Mouse (Mus musculus): ENCODE results near the gene Odf4. TPM values are rescaled to one million over a fixed set of nuclear protein-coding genes. Genes with fewer than 3 reads are reported as not detected.

Gene Odf4
- polyA plus RNA-seq, 1 experiment from 2014 or later, result not detected

DNA sequence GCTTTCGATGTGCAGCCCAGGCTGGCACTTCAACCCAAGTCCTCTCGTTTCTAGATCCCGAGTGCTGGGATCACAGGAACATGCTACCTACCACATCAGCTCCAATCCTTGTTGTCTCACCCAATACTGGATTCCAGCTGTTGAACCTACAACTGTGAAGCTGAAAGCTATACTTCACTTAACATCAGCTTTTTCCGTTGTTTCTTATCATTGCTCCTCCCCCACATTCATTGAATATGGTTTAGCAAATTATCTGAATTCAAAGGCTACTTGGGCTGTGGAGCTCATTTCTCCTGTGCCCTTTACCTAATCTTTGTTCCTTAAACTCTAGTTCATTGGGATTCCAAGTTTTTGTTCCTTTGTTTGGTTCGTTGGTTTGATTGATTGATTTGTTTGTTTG lies 48.1 kb downstream of the Odf4 start:
- H3K4me3 ChIP-seq, result no peak overlapping the region
- H3K36me3 ChIP-seq (replicated peaks), result no peaks in the 10 kb centered on the region
- H3K27me3 ChIP-seq (ENCODE audit: poor library complexity, severe bottlenecking), result no peaks in the 10 kb centered on the region
- no peak overlapping the region for H3K27ac ChIP-seq
- H3K4me1 ChIP-seq, result no peaks in the 10 kb centered on the region
- no peaks in the 10 kb centered on the region for H3K9me3 ChIP-seq
- 90% methylated on average over 5 of the region's 5 CpGs for WGBS
- no peak for DNase-seq (ENCODE audit: extremely low spot score, low spot score)

GRCm38 (mm10) chr11:68874841-68875240 lies 52.0 kb downstream of the Odf4 start:
- peaks cover 5% of the 10 kb centered on the region; the same call in 1 of the 2 replicates for H3K4me1 ChIP-seq
- WGBS, result 0% methylated on average over 2 of the region's 2 CpGs
- no peaks in the 10 kb centered on the region for H3K9me3 ChIP-seq
- no peak overlapping the region for H3K27ac ChIP-seq
- no peak overlapping the region for H3K4me3 ChIP-seq
- peak; percentile 45 for DNase-seq (ENCODE audit: extremely low spot score, low spot score)
- no peaks in the 10 kb centered on the region for H3K27me3 ChIP-seq (ENCODE audit: poor library complexity, severe bottlenecking)
- H3K36me3 ChIP-seq (replicated peaks), result no peaks in the 10 kb centered on the region

Other genes with a start within 250 kb of the Odf4 start
- gene Myh10, start 235.5 kb downstream of the Odf4 start, polyA plus RNA-seq (2016; fragmentation: Nextera tagmentation; extraction: Ambion mirVana), result 161 and 167 TPM in 2 replicates
- gene Ndel1, start 55.2 kb downstream of the Odf4 start, polyA plus RNA-seq (2016; fragmentation: Nextera tagmentation; extraction: Ambion mirVana), result 49.4 and 51.3 TPM in 2 replicates
- 0.05 and 0.11 TPM in 2 replicates for gene Rnf222, start 38.5 kb downstream of the Odf4 start, polyA plus RNA-seq (2016; fragmentation: Nextera tagmentation; extraction: Ambion mirVana)
- gene Rpl26, start 25.5 kb downstream of the Odf4 start, polyA plus RNA-seq (2016; fragmentation: Nextera tagmentation; extraction: Ambion mirVana), result 1,077 and 1,081 TPM in 2 replicates
- 6.7 and 6.8 TPM in 2 replicates for gene Arhgef15, start 30.4 kb upstream of the Odf4 start, polyA plus RNA-seq (2016; fragmentation: Nextera tagmentation; extraction: Ambion mirVana)
- gene Slc25a35, start 41.0 kb upstream of the Odf4 start, polyA plus RNA-seq (2016; fragmentation: Nextera tagmentation; extraction: Ambion mirVana), result 1.9 and 2.1 TPM in 2 replicates
- gene Rangrf, start 48.1 kb upstream of the Odf4 start, polyA plus RNA-seq (2016; fragmentation: Nextera tagmentation; extraction: Ambion mirVana), result 90.7 and 97.5 TPM in 2 replicates
- gene Pfas, start 81.4 kb upstream of the Odf4 start, polyA plus RNA-seq (2016; fragmentation: Nextera tagmentation; extraction: Ambion mirVana), result 70.5 and 72.8 TPM in 2 replicates
- gene Ctc1, start 88.8 kb upstream of the Odf4 start, polyA plus RNA-seq (2016; fragmentation: Nextera tagmentation; extraction: Ambion mirVana), result 79.6 and 86.1 TPM in 2 replicates
- gene Aurkb, start 118.6 kb upstream of the Odf4 start, polyA plus RNA-seq (2016; fragmentation: Nextera tagmentation; extraction: Ambion mirVana), result 227 and 236 TPM in 2 replicates
- gene Borcs6, start 132.6 kb upstream of the Odf4 start, polyA plus RNA-seq (2016; fragmentation: Nextera tagmentation; extraction: Ambion mirVana), result 3.8 and 4.1 TPM in 2 replicates
- 60.8 and 61.0 TPM in 2 replicates for gene Tmem107, start 143.7 kb upstream of the Odf4 start, polyA plus RNA-seq (2016; fragmentation: Nextera tagmentation; extraction: Ambion mirVana)
- gene Vamp2, start 161.4 kb upstream of the Odf4 start, polyA plus RNA-seq (2016; fragmentation: Nextera tagmentation; extraction: Ambion mirVana), result 51.3 and 57.6 TPM in 2 replicates
- gene Per1, start 168.1 kb upstream of the Odf4 start, polyA plus RNA-seq (2016; fragmentation: Nextera tagmentation; extraction: Ambion mirVana), result 7.3 and 9.0 TPM in 2 replicates
- gene Hes7, start 193.3 kb upstream of the Odf4 start, polyA plus RNA-seq (2016; fragmentation: Nextera tagmentation; extraction: Ambion mirVana), result 0.16 and 0.17 TPM in 2 replicates
- 0.11 and 0.16 TPM in 2 replicates for gene 9130213A22Rik, start 195.5 kb upstream of the Odf4 start, polyA plus RNA-seq (2016; fragmentation: Nextera tagmentation; extraction: Ambion mirVana)
- gene Aloxe3, start 198.8 kb upstream of the Odf4 start, polyA plus RNA-seq (2016; fragmentation: Nextera tagmentation; extraction: Ambion mirVana), result 0.26 and 0.28 TPM in 2 replicates
- gene Alox12b, start 229.9 kb upstream of the Odf4 start, polyA plus RNA-seq (2016; fragmentation: Nextera tagmentation; extraction: Ambion mirVana), result 0.05 TPM in 1 of 2 replicates, not detected in the other